Mouse (Mus musculus) lung, adult 2 months (tissue): ENCODE data around the gene Tsc22d3.
A peak's percentile ranks its signal among the peaks of the same experiment; 100 is the strongest.

Experiments used
- CTCF ChIP-seq: fragments of 200-500 bp; IDR thresholded peaks from 2 replicates; pipeline ENCODE4 v1.5.1; 2011; ENCODE audit warnings: mild to moderate bottlenecking, low read length, control low read depth; ENCODE audit not compliant: insufficient read depth
- POLR2A ChIP-seq: fragments of 200-500 bp; IDR thresholded peaks from 2 replicates; pipeline ENCODE4 v1.6.1; 2011; ENCODE audit warnings: low read depth, mild to moderate bottlenecking, control low read depth, low read length, borderline replicate concordance; ENCODE audit errors: extremely low read depth

DNA sequence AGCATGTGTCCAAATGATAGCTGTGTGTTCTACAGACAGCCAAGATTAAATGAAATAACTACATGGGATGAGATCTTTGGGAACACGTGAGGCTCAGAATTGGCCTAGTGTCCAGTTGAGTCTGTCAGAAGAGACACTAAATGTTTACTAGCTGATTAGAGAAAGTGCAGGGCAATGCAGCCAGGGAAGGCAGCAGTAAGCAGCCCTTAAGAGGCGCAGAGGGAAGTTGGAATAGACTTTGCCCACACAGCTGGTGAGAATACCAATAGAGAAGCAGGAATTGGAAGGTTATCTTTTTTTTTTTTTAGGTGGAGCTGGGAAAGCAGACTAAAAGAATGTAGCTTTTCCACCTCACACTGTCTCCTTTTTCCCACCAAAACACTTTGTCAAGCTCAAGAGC is 61.8 kb downstream of the Tsc22d3 start:
- peak; percentile 55; the same call in 1 of the 2 replicates for TF ChIP-seq POLR2A
- TF ChIP-seq CTCF: no peak
